Mouse (Mus musculus): Measurements from ENCODE around the gene Nup210.
"Not testable (repeated sequence)": the region's sequence is repeated elsewhere in the genome, so short reads cannot be mapped to it uniquely, and the experiment has no call there.

Gene Nup210

GRCm38 (mm10) chr6:91104765-91105399 lies 11.7 kb downstream of the Nup210 start:
- no peak for DNase-seq (ENCODE audit: low read depth, low spot score)

- DNase-seq (ENCODE audit: low read depth, low spot score): not testable (repeated sequence)
Observed at GRCm38 (mm10) chr6:91103421-91103820, 13.2 kb downstream of the Nup210 start.

- DNase-seq (ENCODE audit: low read depth, low spot score): no peak
Observed at GRCm38 (mm10) chr6:91100621-91101020, 16.0 kb downstream of the Nup210 start.

GRCm38 (mm10) chr6:91097879-91098278 lies 18.8 kb downstream of the Nup210 start:
- DNase-seq (ENCODE audit: low read depth, low spot score): no peak

GRCm38 (mm10) chr6:91095072-91095601 lies 21.5 kb downstream of the Nup210 start:
- DNase-seq (ENCODE audit: low read depth, low spot score): no peak

GRCm38 (mm10) chr6:91092216-91092899 lies 24.3 kb downstream of the Nup210 start:
- DNase-seq (ENCODE audit: low read depth, low spot score): no peak

GRCm38 (mm10) chr6:91085114-91085892 lies 31.3 kb downstream of the Nup210 start:
- DNase-seq (ENCODE audit: low read depth, low spot score): no peak

- no peak for DNase-seq (ENCODE audit: low read depth, low spot score)
Observed at GRCm38 (mm10) chr6:91080033-91080432, 36.6 kb downstream of the Nup210 start.

- DNase-seq (ENCODE audit: low read depth, low spot score): peak; percentile 36
Observed at GRCm38 (mm10) chr6:91076249-91076648, 40.4 kb downstream of the Nup210 start.

- no peak for DNase-seq (ENCODE audit: low read depth, low spot score)
Observed at GRCm38 (mm10) chr6:91068511-91068910, 48.1 kb downstream of the Nup210 start.

- DNase-seq (ENCODE audit: low read depth, low spot score): no peak
Observed at GRCm38 (mm10) chr6:91067048-91067447, 49.6 kb downstream of the Nup210 start.

- DNase-seq (ENCODE audit: low read depth, low spot score): no peak
Observed at GRCm38 (mm10) chr6:91061296-91061695, 55.3 kb downstream of the Nup210 start.

- no peak for DNase-seq (ENCODE audit: low read depth, low spot score)
Observed at GRCm38 (mm10) chr6:91059711-91060110, 56.9 kb downstream of the Nup210 start.

GRCm38 (mm10) chr6:91057989-91058388 lies 58.6 kb downstream of the Nup210 start:
- DNase-seq (ENCODE audit: low read depth, low spot score): no peak

- DNase-seq (ENCODE audit: low read depth, low spot score): no peak
Observed at GRCm38 (mm10) chr6:91056348-91056747, 60.3 kb downstream of the Nup210 start.

GRCm38 (mm10) chr6:91052572-91052971 lies 64.1 kb downstream of the Nup210 start:
- no peak for DNase-seq (ENCODE audit: low read depth, low spot score)

GRCm38 (mm10) chr6:91048019-91048418 lies 68.6 kb downstream of the Nup210 start:
- DNase-seq (ENCODE audit: low read depth, low spot score): no peak

- no peak for DNase-seq (ENCODE audit: low read depth, low spot score)
Observed at GRCm38 (mm10) chr6:91047434-91047833, 69.2 kb downstream of the Nup210 start.

- no peak for DNase-seq (ENCODE audit: low read depth, low spot score)
Observed at GRCm38 (mm10) chr6:91046184-91046583, 70.4 kb downstream of the Nup210 start.

- DNase-seq (ENCODE audit: low read depth, low spot score): no peak
Observed at GRCm38 (mm10) chr6:91044628-91045331, 71.8 kb downstream of the Nup210 start.

- DNase-seq (ENCODE audit: low read depth, low spot score): no peak
Observed at GRCm38 (mm10) chr6:91041287-91041686, 75.3 kb downstream of the Nup210 start.

GRCm38 (mm10) chr6:91028256-91028655 lies 88.4 kb downstream of the Nup210 start:
- DNase-seq (ENCODE audit: low read depth, low spot score): no peak

All from brain, embryonic 18.5 days (tissue).